Mouse (Mus musculus) forebrain, embryonic 16.5 days (tissue): ENCODE data around the gene Slc28a1. TPM values are rescaled to one million over a fixed set of nuclear protein-coding genes. Genes with fewer than 3 reads are reported as not detected.
"Not testable (repeated sequence)": the region's sequence is repeated elsewhere in the genome, so short reads cannot be mapped to it uniquely, and the experiment has no call there.

Experiments used
- ATAC-seq: fragments of 200-750 bp; cut with Nextera tagmentation; 2 replicates; pipeline ENCODE4 v1.8.0; 2017; ENCODE audit warnings: mild to moderate bottlenecking, moderate library complexity
- H3K27ac ChIP-seq: fragments of 300-500 bp; sonication (generic); 2 replicates; pipeline ENCODE4 v1.5.1; 2014; ENCODE audit warnings: low read length, control low read depth
- H3K27me3 ChIP-seq: fragments of 300-500 bp; sonication (generic); replicated peaks from 2 replicates; pipeline ENCODE4 v1.6.1; 2014; ENCODE audit warnings: low read length; ENCODE audit not compliant: control insufficient read depth, insufficient read depth
- H3K36me3 ChIP-seq: fragments of 300-500 bp; sonication (generic); 2 replicates; pipeline ENCODE4 v1.6.1; 2014; ENCODE audit not compliant: control insufficient read depth, insufficient read depth
- H3K4me1 ChIP-seq: fragments of 300-500 bp; sonication (generic); replicated peaks from 2 replicates; pipeline ENCODE4 v1.6.1; 2014; ENCODE audit warnings: low read length; ENCODE audit not compliant: control insufficient read depth, insufficient read depth
- H3K4me2 ChIP-seq: fragments of 300-500 bp; sonication (generic); 2 replicates; pipeline ENCODE4 v1.6.1; 2014; ENCODE audit warnings: mild to moderate bottlenecking, low read length, control low read depth
- H3K4me3 ChIP-seq: fragments of 300-500 bp; sonication (generic); replicated peaks from 2 replicates; pipeline ENCODE4 v1.5.1; 2014; ENCODE audit warnings: mild to moderate bottlenecking, low read length, control low read depth
- H3K9ac ChIP-seq: fragments of 300-500 bp; sonication (generic); replicated peaks from 2 replicates; pipeline ENCODE4 v1.6.1; 2014; ENCODE audit warnings: low read depth, low read length, control low read depth
- H3K9me3 ChIP-seq: fragments of 300-500 bp; sonication (generic); 2 replicates; pipeline ENCODE4 v1.6.1; 2016; ENCODE audit warnings: low read length; ENCODE audit not compliant: control insufficient read depth
- WGBS: fragments of 180-500 bp; shearing (Covaris S2); extraction: QIAGEN DNeasy Blood & Tissue Kit; methylation state at CpG from one replicate; pipeline ENCODE4 v1.1.7; 2014; 5-methylcytosine and 5-hydroxymethylcytosine counted together
- polyA plus RNA-seq: library from polyadenylated mRNA; unstranded; fragments of >200 nt; fragmentation: Nextera tagmentation; extraction: Ambion mirVana; gene quantifications from 2 replicates; pipeline ENCODE4 v1.2.1, GENCODE M21; 2015

The Slc28a1 gene
- polyA plus RNA-seq, 1 experiment from 2014 or later, result not detected

DNA sequence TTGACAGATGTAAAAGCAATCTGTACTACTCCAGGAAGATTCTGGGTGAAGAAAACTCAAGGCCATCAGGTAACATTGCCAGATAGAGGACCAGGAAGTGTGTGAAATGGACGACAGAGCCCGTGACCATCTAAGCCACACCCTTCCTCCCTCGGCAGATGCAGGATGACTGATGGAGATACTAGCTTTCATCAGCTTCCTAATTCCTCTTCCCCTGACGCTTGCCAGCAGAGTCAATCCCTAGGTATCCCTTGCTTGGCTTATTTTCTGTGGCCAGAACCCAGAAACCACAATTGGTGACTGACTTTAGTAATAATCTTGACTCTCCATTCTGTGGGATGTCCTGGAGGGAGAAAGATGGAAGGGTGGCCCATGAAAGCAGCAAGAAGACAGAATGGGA lies 80.9 kb downstream of the Slc28a1 start:
- H3K9me3 ChIP-seq, result no peaks in the 10 kb centered on the region
- no peak overlapping the region for H3K27ac ChIP-seq
- no peak overlapping the region for H3K4me2 ChIP-seq
- no peaks in the 10 kb centered on the region for H3K36me3 ChIP-seq
- no peaks in the 10 kb centered on the region for H3K4me1 ChIP-seq
- no peak overlapping the region for H3K4me3 ChIP-seq
- H3K27me3 ChIP-seq, result no peaks in the 10 kb centered on the region
- 72% methylated on average over 4 of the region's 4 CpGs for WGBS
- no peak overlapping the region for H3K9ac ChIP-seq
- no peak for ATAC-seq

DNA sequence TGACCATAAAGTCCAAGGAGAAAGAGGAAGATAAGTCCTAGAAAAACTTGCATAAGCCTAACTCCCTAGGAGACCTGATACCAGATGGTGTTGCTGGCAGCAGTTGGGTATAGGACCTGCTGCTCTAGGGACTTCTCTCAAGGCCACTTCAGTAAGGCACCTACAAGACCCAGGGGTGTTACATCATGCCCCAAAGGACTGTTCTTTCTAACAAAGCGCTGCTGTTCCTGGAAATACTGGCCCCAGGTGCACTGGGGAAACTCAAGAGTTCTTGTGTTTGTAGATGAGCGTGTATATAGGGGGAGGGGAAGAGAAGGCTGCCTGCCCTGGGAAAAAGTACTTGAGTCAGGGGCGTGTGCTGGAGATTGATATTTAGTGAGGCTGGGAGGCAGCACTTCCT lies 82.2 kb downstream of the Slc28a1 start:
- H3K9me3 ChIP-seq, result no peaks in the 10 kb centered on the region
- H3K27ac ChIP-seq, result no peak overlapping the region
- no peaks in the 10 kb centered on the region for H3K36me3 ChIP-seq
- H3K4me2 ChIP-seq, result no peak overlapping the region
- no peak overlapping the region for H3K4me3 ChIP-seq
- H3K27me3 ChIP-seq, result no peaks in the 10 kb centered on the region
- 72% methylated on average over 3 of the region's 3 CpGs for WGBS
- ATAC-seq, result no peak
- H3K9ac ChIP-seq, result no peak overlapping the region
- no peaks in the 10 kb centered on the region for H3K4me1 ChIP-seq

DNA sequence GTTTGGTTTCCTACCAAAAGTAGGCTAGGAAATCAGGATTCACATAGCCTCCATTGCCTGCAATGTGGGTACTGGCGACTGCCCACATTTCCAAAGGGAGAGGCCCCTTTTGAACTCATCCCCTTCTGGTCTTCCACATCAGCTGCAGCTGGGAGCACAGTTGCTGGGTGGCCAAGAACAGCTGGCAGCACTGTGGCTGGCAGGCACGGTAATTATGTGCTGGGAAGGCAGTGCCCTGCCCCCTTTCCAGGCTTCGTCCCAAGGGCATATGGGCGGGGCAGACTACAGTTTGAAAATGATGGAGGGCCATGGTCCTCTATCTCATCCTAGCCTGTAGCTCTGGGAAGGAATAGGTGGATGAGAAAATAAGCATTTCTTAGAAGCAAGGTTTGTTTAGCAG lies 83.9 kb downstream of the Slc28a1 start:
- no peak overlapping the region for H3K27ac ChIP-seq
- ATAC-seq, result no peak
- no peaks in the 10 kb centered on the region for H3K27me3 ChIP-seq
- H3K9ac ChIP-seq, result no peak overlapping the region
- no peaks in the 10 kb centered on the region for H3K4me1 ChIP-seq
- H3K9me3 ChIP-seq, result no peaks in the 10 kb centered on the region
- H3K36me3 ChIP-seq, result no peaks in the 10 kb centered on the region
- H3K4me3 ChIP-seq, result no peak overlapping the region
- H3K4me2 ChIP-seq, result no peak overlapping the region
- 37% methylated on average over 4 of the region's 4 CpGs for WGBS

DNA sequence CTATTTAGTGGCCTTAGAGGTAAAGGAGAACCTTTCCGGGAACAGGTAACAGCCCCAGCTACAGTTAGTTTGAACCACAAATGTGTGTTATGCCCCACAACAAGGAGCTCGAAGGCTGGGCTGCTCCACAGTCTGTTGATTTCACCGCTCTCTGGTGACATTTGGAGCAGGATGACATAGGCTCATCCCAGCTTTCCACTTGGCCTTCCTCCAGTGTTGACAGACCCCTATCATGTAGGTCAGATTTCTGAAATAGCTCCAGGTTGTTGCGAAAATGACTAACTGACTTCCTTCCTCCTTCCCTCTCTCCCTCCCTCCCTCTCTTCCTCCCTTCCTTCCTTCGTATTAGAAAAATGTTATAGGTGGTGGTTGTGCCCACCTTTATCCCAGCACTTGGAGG lies 84.5 kb downstream of the Slc28a1 start:
- 78% methylated on average over 5 of the region's 5 CpGs for WGBS
- no peaks in the 10 kb centered on the region for H3K4me1 ChIP-seq
- no peak overlapping the region for H3K4me3 ChIP-seq

DNA sequence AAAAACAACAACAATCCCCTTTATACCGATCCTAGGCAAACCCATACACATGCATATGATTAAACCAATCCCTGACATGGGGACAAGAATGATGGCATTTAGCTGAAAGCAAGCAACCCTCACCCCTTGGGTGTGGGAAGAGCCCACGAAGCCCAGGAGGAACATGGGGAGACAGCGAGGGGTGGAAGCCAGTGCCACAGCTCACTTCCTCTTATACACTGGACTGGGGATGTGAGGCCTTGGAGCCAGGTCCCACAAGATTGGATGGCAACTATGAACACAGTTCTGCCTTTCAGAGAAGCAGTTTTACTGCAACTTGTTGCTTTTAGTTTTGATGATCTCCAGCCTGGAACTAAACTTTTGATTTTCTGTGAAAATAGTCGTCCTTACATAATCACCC lies 85.2 kb downstream of the Slc28a1 start:
- no peak overlapping the region for H3K27ac ChIP-seq
- no peaks in the 10 kb centered on the region for H3K36me3 ChIP-seq
- no peak overlapping the region for H3K4me2 ChIP-seq
- H3K27me3 ChIP-seq, result no peaks in the 10 kb centered on the region
- no peak overlapping the region for H3K9ac ChIP-seq
- no peak overlapping the region for H3K4me3 ChIP-seq
- WGBS, result 72% methylated on average over 4 of the region's 4 CpGs
- no peaks in the 10 kb centered on the region for H3K9me3 ChIP-seq
- H3K4me1 ChIP-seq, result no peaks in the 10 kb centered on the region
- ATAC-seq, result no peak

More for the DNA sequence above, 84.5 kb downstream of the Slc28a1 start:
- no peak for ATAC-seq
- H3K9me3 ChIP-seq, result no peaks in the 10 kb centered on the region
- H3K27me3 ChIP-seq, result no peaks in the 10 kb centered on the region
- no peaks in the 10 kb centered on the region for H3K36me3 ChIP-seq
- H3K4me2 ChIP-seq, result no peak overlapping the region
- H3K9ac ChIP-seq, result no peak overlapping the region
- H3K27ac ChIP-seq, result no peak overlapping the region

DNA sequence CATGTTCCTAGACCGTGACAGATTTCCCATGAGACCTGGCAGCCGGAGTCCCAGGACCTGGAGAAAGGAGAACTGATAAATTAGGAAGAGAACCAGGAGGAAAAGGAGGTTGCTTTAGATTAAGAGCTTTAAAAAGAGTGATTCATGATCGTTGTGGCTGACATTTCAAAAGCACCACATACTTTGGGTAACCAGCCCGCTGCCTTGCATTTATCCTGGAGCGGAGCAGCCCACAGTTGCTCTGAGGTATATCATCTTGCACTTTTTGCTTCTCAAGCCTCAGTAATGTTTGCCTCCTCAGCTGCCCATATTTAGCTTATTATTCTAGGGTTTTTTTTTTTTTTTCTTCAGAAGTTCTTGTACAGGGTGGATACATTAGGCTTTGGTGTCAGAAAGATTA lies 87.8 kb downstream of the Slc28a1 start:
- Histone ChIP-seq H3K9me3 (no peaks in the 10 kb centered on the region), H3K4me2 (no peak overlapping the region), H3K4me3 (no peak overlapping the region), H3K36me3 (no peaks in the 10 kb centered on the region), H3K27me3 (no peaks in the 10 kb centered on the region), H3K9ac (no peak overlapping the region), H3K4me1 (no peaks in the 10 kb centered on the region), H3K27ac (no peak overlapping the region)
- ATAC-seq, result no peak
- 84% methylated on average over 5 of the region's 5 CpGs for WGBS

GRCm38 (mm10) chr7:81203576-81203975 lies 89.0 kb downstream of the Slc28a1 start:
- H3K9me3 ChIP-seq, H3K36me3 ChIP-seq, H3K4me1 ChIP-seq, ATAC-seq, H3K27ac ChIP-seq, H3K27me3 ChIP-seq, H3K9ac ChIP-seq, H3K4me2 ChIP-seq, H3K4me3 ChIP-seq: not testable (repeated sequence)
- 91% methylated on average over 10 of the region's 10 CpGs for whole genome bisulfite sequencing

- ATAC-seq, result no peak
- 20% methylated on average over 6 of the region's 6 CpGs for WGBS
These were observed 94.3 kb downstream of the Slc28a1 start for GRCm38 (mm10) chr7:81208944-81209343.

GRCm38 (mm10) chr7:81209979-81210685 lies 95.5 kb downstream of the Slc28a1 start:
- WGBS, result 44% methylated on average over 11 of the region's 12 CpGs
- Histone ChIP-seq H3K4me3 (no peak overlapping the region), H3K27ac (no peak overlapping the region), H3K4me2 (no peak overlapping the region), H3K9me3 (no peaks in the 10 kb centered on the region), H3K36me3 (no peaks in the 10 kb centered on the region), H3K9ac (no peak overlapping the region), H3K27me3 (peaks cover 46% of the 10 kb centered on the region), H3K4me1 (peaks cover 15% of the 10 kb centered on the region)
- ATAC-seq, result no peak

More at GRCm38 (mm10) chr7:81208944-81209343, 94.3 kb downstream of the Slc28a1 start:
- no peaks in the 10 kb centered on the region for H3K9me3 ChIP-seq
- no peak overlapping the region for H3K4me2 ChIP-seq
- no peak overlapping the region for H3K4me3 ChIP-seq
- no peaks in the 10 kb centered on the region for H3K36me3 ChIP-seq
- H3K27me3 ChIP-seq, result peaks cover 36% of the 10 kb centered on the region
- no peak overlapping the region for H3K27ac ChIP-seq
- no peak overlapping the region for H3K9ac ChIP-seq
- peaks cover 15% of the 10 kb centered on the region for H3K4me1 ChIP-seq

GRCm38 (mm10) chr7:81211760-81212159 lies 97.2 kb downstream of the Slc28a1 start:
- ATAC-seq, result no peak
- Histone ChIP-seq H3K27ac (no peak overlapping the region), H3K9ac (no peak overlapping the region), H3K36me3 (no peaks in the 10 kb centered on the region), H3K4me3 (no peak overlapping the region), H3K27me3 (peaks cover 52% of the 10 kb centered on the region), H3K4me1 (peaks cover 15% of the 10 kb centered on the region), H3K9me3 (no peaks in the 10 kb centered on the region), H3K4me2 (no peak overlapping the region)
- 3% methylated on average over 8 of the region's 8 CpGs for WGBS
